Mouse (Mus musculus) limb, embryonic 15.5 days (tissue): ENCODE data around the gene Rtl3. TPM values are rescaled to one million over a fixed set of nuclear protein-coding genes. Genes with fewer than 3 reads are reported as not detected.

ENCODE experiments used
- polyA plus RNA-seq: library from polyadenylated mRNA; unstranded; fragments of >200 nt; fragmentation: Nextera tagmentation; extraction: Ambion mirVana; gene quantifications from 2 replicates; pipeline ENCODE4 v1.2.1, GENCODE M21; 2015

Gene Rtl3
- polyA plus RNA-seq, 1 experiment from 2014 or later = 93.8 TPM

Other genes starting within 250 kb of the Rtl3 start
- 0.88 and 1.3 TPM in 2 replicates for gene Cysltr1, start 237.0 kb downstream of the Rtl3 start, polyA plus RNA-seq
- gene Lpar4, start 80.0 kb upstream of the Rtl3 start, polyA plus RNA-seq = 33.8 and 39.6 TPM in 2 replicates
- gene P2ry10, start 247.8 kb upstream of the Rtl3 start, polyA plus RNA-seq = 0.17 and 0.23 TPM in 2 replicates